Comparison of ENCODE assay signal across 8 mouse cellular contexts in genomic region chr3:107517631-107518108, GRCm38 (mm10). TPM values are rescaled to one million over a fixed set of nuclear protein-coding genes. Genes with fewer than 3 reads are reported as not detected.
DNase-seq lines count a peak whose midpoint lies in the region; ATAC-seq lines count a peak whose summit lies in the region.

Slc6a17 (minus strand) TSS chr3:107518018.

- no peak for DNase-seq in lung, adult 18-20 months
- DNase-seq in cerebellum, postnatal 10 days, result peak; percentile 86 to 88
- DNase-seq in frontal cortex, postnatal 10 days (ENCODE audit: low spot score in 2 of 2), result peak; percentile 66 to 81
- DNase-seq in kidney, adult 18-20 months, result peak; percentile 69
- DNase-seq in natural killer cell, adult 2 months (ENCODE audit: low spot score in 2 of 2), result no peak

- no peak within 1 kb of the TSS for H3K27ac ChIP-seq in lung, embryonic 16.5 days (ENCODE audit: low read length)
- no peak within 1 kb of the TSS for H3K27ac ChIP-seq in limb, embryonic 12.5 days
- peak within 1 kb of the TSS; percentile 70 for H3K27ac ChIP-seq in neural tube, embryonic 14.5 days (ENCODE audit: low read depth, low read length)

- no peaks in the 10 kb centered on the region for H3K9me3 ChIP-seq in lung, embryonic 16.5 days (ENCODE audit: control insufficient read depth, low read length)
- no peaks in the 10 kb centered on the region for H3K9me3 ChIP-seq in limb, embryonic 12.5 days
- no peaks in the 10 kb centered on the region for H3K9me3 ChIP-seq in neural tube, embryonic 14.5 days (ENCODE audit: control insufficient read depth, low read length)

- peaks cover 28% of the 10 kb centered on the region for H3K27me3 ChIP-seq in lung, embryonic 16.5 days (ENCODE audit: control insufficient read depth, insufficient read depth, low read depth, low read length)
- H3K27me3 ChIP-seq in limb, embryonic 12.5 days, result peaks cover 58% of the 10 kb centered on the region
- H3K27me3 ChIP-seq in neural tube, embryonic 14.5 days (ENCODE audit: control insufficient read depth, insufficient read depth, low read length), result peaks cover 29% of the 10 kb centered on the region

- no peaks in the 10 kb centered on the region for H3K36me3 ChIP-seq in lung, embryonic 16.5 days (ENCODE audit: control insufficient read depth, insufficient read depth, low read length)
- H3K36me3 ChIP-seq in limb, embryonic 12.5 days, result no peaks in the 10 kb centered on the region
- H3K36me3 ChIP-seq in neural tube, embryonic 14.5 days (ENCODE audit: control insufficient read depth, insufficient read depth, low read length), result no peaks in the 10 kb centered on the region

- H3K4me3 ChIP-seq in lung, embryonic 16.5 days (ENCODE audit: low read length), result peak within 1 kb of the TSS; percentile 47
- H3K4me3 ChIP-seq in limb, embryonic 12.5 days (replicated peaks), result peak within 1 kb of the TSS; percentile 61
- peak within 1 kb of the TSS; percentile 61 for H3K4me3 ChIP-seq in neural tube, embryonic 14.5 days (ENCODE audit: low read depth, low read length)

- peaks cover 11% of the 10 kb centered on the region for H3K4me1 ChIP-seq in lung, embryonic 16.5 days (replicated peaks; ENCODE audit: control insufficient read depth, insufficient read depth, low read length)
- H3K4me1 ChIP-seq in limb, embryonic 12.5 days (replicated peaks), result peaks cover 13% of the 10 kb centered on the region; the same call in 1 of the 2 replicates
- H3K4me1 ChIP-seq in neural tube, embryonic 14.5 days (ENCODE audit: control insufficient read depth, insufficient read depth, low read length), result no peaks in the 10 kb centered on the region

- H3K4me2 ChIP-seq in lung, embryonic 16.5 days (ENCODE audit: low read depth, low read length), result peak within 1 kb of the TSS; percentile 71
- H3K4me2 ChIP-seq in limb, embryonic 12.5 days, result peak within 1 kb of the TSS; percentile 95
- peak within 1 kb of the TSS; percentile 91 for H3K4me2 ChIP-seq in neural tube, embryonic 14.5 days (ENCODE audit: low read depth, low read length)

- WGBS in lung, embryonic 16.5 days, result under 1% methylated on average over 68 of the region's 68 CpGs
- WGBS in limb, embryonic 12.5 days, result under 1% methylated on average over 59 of the region's 68 CpGs
- under 1% methylated on average over 57 of the region's 68 CpGs for WGBS in neural tube, embryonic 14.5 days

- H3K9ac ChIP-seq in lung, embryonic 16.5 days (ENCODE audit: low read length), result peak within 1 kb of the TSS; percentile 64
- peak within 1 kb of the TSS; percentile 77 for H3K9ac ChIP-seq in limb, embryonic 12.5 days (replicated peaks)
- H3K9ac ChIP-seq in neural tube, embryonic 14.5 days (replicated peaks; ENCODE audit: low read depth, low read length), result peak within 1 kb of the TSS; percentile 69

- peak; percentile 78 for ATAC-seq in lung, embryonic 16.5 days (ENCODE audit: low read depth)
- peak; percentile 82 for ATAC-seq in limb, embryonic 12.5 days (ENCODE audit: insufficient number of reproducible peaks, insufficient read depth, low FRiP score, low TSS enrichment, low read depth)
- peak; percentile 91 for ATAC-seq in neural tube, embryonic 14.5 days (ENCODE audit: low read depth)

RNA-seq across cellular contexts. Expression of gene Slc6a17, which starts in this region (rescaled TPM):
- polyA plus RNA-seq in lung, embryonic 16.5 days (2015; fragmentation: Nextera tagmentation; extraction: Ambion mirVana), result 1.3 and 1.8 TPM in 2 replicates
- polyA plus RNA-seq in limb, embryonic 12.5 days (2016; fragmentation: Nextera tagmentation; extraction: Ambion mirVana), result 4.5 and 7.0 TPM in 2 replicates
- 15.1 and 16.6 TPM in 2 replicates for polyA plus RNA-seq in neural tube, embryonic 14.5 days (2014; fragmentation: Nextera tagmentation; extraction: Ambion mirVana)

Comparison
In these comparisons a context has a peak if more than half of its experiments do, and no peak if none do; other contexts are left out.
1. DNase-seq: peak in cerebellum, postnatal 10 days (2 of 2), frontal cortex, postnatal 10 days (2 of 2) and kidney, adult 18-20 months (single experiment); none in lung, adult 18-20 months (0 of 2) and natural killer cell, adult 2 months (0 of 2).
2. Peak in every context shown above with its lines, with median percentiles within 50 percentile points of each other: ATAC-seq, H3K4me2 ChIP-seq, H3K4me3 ChIP-seq and H3K9ac ChIP-seq.